Mouse (Mus musculus) cerebellum, adult 18-20 months (tissue): ENCODE results near the gene Myrfl.
A peak's percentile ranks its signal among the peaks of the same experiment; 100 is the strongest.

Experiments
- DNase-seq, 2 experiments: peaks; one replicate each; pipeline ENCODE4 v3.0.0; 2021

Gene Myrfl

GRCm38 (mm10) chr10:116896336-116897177 lies at the start of gene Myrfl:
TSS of gene Myrfl (minus strand) at chr10:116896919.
- DNase-seq: no peak

GRCm38 (mm10) chr10:116944940-116945339 lies 48.2 kb upstream of the Myrfl start:
- DNase-seq: no peak

GRCm38 (mm10) chr10:116944144-116944543 lies 47.4 kb upstream of the Myrfl start:
- no peak for DNase-seq

GRCm38 (mm10) chr10:116943025-116943424 lies 46.3 kb upstream of the Myrfl start:
- DNase-seq: peak in 1 of 2 experiments; percentile 24

GRCm38 (mm10) chr10:116935028-116935427 lies 38.3 kb upstream of the Myrfl start:
- DNase-seq: no peak

GRCm38 (mm10) chr10:116933794-116934193 lies 37.1 kb upstream of the Myrfl start:
- DNase-seq: no peak

- no peak for DNase-seq
These were observed 35.7 kb upstream of the Myrfl start for GRCm38 (mm10) chr10:116932418-116932817.

GRCm38 (mm10) chr10:116931497-116932179 lies 34.9 kb upstream of the Myrfl start:
- DNase-seq: peak; percentile 24 to 25

GRCm38 (mm10) chr10:116930936-116931335 lies 34.2 kb upstream of the Myrfl start:
- DNase-seq: no peak

- no peak for DNase-seq
These were observed 33.8 kb upstream of the Myrfl start for GRCm38 (mm10) chr10:116930506-116930905.

- DNase-seq: no peak
These were observed 32.1 kb upstream of the Myrfl start for GRCm38 (mm10) chr10:116928826-116929225.

GRCm38 (mm10) chr10:116926428-116927113 lies 29.9 kb upstream of the Myrfl start:
- no peak for DNase-seq

GRCm38 (mm10) chr10:116923651-116924495 lies 27.2 kb upstream of the Myrfl start:
- DNase-seq: no peak

- no peak for DNase-seq
These were observed 25.4 kb upstream of the Myrfl start for GRCm38 (mm10) chr10:116922161-116922560.

GRCm38 (mm10) chr10:116921416-116921815 lies 24.7 kb upstream of the Myrfl start:
- DNase-seq: no peak

- no peak for DNase-seq
These were observed 23.9 kb upstream of the Myrfl start for GRCm38 (mm10) chr10:116920641-116921040.

- DNase-seq: no peak
These were observed 22.9 kb upstream of the Myrfl start for GRCm38 (mm10) chr10:116919368-116920317.

- DNase-seq: no peak
These were observed 19.9 kb upstream of the Myrfl start for GRCm38 (mm10) chr10:116916581-116916980.

- no peak for DNase-seq
These were observed 18.6 kb upstream of the Myrfl start for GRCm38 (mm10) chr10:116915286-116915685.

GRCm38 (mm10) chr10:116914586-116914985 lies 17.9 kb upstream of the Myrfl start:
- DNase-seq: no peak

GRCm38 (mm10) chr10:116913647-116914273 lies 17.0 kb upstream of the Myrfl start:
- no peak for DNase-seq
